Mouse (Mus musculus) lung, adult 2 months (tissue): ENCODE results near the gene March1. TPM values are rescaled to one million over a fixed set of nuclear protein-coding genes. Genes with fewer than 3 reads are reported as not detected.

Experiments used
- DNase-seq: peaks from one replicate; pipeline ENCODE4 v3.0.0; 2022
- H3K4me1 ChIP-seq: fragments of 200-500 bp; 2 replicates; pipeline ENCODE4 v1.6.1; 2011; ENCODE audit warnings: low read length; ENCODE audit not compliant: control insufficient read depth, insufficient read depth
- H3K4me3 ChIP-seq: fragments of 200-500 bp; replicated peaks from 2 replicates; pipeline ENCODE3; 2011; ENCODE audit warnings: low read depth, mild to moderate bottlenecking, control low read depth, low read length; ENCODE audit errors: extremely low read depth
- CTCF ChIP-seq: fragments of 200-500 bp; IDR thresholded peaks from 2 replicates; pipeline ENCODE4 v1.5.1; 2011; ENCODE audit warnings: mild to moderate bottlenecking, low read length, control low read depth; ENCODE audit not compliant: insufficient read depth
- POLR2A ChIP-seq: fragments of 200-500 bp; IDR thresholded peaks from 2 replicates; pipeline ENCODE4 v1.6.1; 2011; ENCODE audit warnings: low read depth, mild to moderate bottlenecking, control low read depth, low read length, borderline replicate concordance; ENCODE audit errors: extremely low read depth
- WGBS: fragments of 180-500 bp; shearing (Covaris S2); methylation state at CpG from one replicate; pipeline ENCODE4 v1.1.7; 2018; 5-methylcytosine and 5-hydroxymethylcytosine counted together
- polyA plus RNA-seq: library from polyadenylated mRNA; depleted of rRNA; stranded (reverse); fragments of >200 nt; gene quantifications from 2 replicates; pipeline ENCODE4 v1.2.3, GENCODE M21; 2012

The March1 gene
- polyA plus RNA-seq, 1 experiment, result 3.0 TPM

GRCm38 (mm10) chr8:65665786-65666185, 48.1 kb downstream of the March1 start:
- no peak for DNase-seq
- 66% methylated on average over 2 of the region's 2 CpGs for WGBS
- TF ChIP-seq CTCF (no peak), POLR2A (no peak)
- H3K4me1 ChIP-seq, result no peaks in the 10 kb centered on the region
- H3K4me3 ChIP-seq, result no peak overlapping the region

DNA sequence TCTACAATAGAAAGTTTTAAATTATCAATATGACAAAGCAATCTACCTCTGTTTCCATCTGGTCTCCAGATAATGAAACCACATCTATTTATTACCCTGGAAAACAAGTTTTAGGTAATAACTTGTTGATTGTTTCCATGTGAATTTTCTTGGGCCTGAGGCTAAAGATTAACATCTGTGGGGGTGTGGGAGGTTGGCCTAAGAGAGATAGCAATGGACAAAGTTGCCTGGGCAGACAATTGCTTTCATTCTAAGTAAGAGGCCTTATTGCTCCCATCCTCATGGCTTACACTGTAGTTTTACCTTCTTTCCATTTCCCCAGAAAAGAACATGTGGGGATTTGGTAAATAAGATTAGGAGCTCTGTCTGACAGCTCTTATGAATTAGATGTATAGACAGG, 125.4 kb downstream of the March1 start:
- H3K4me1 ChIP-seq, result no peaks in the 10 kb centered on the region
- TF ChIP-seq POLR2A (no peak), CTCF (no peak)
- H3K4me3 ChIP-seq, result no peak overlapping the region
- no peak for DNase-seq

DNA sequence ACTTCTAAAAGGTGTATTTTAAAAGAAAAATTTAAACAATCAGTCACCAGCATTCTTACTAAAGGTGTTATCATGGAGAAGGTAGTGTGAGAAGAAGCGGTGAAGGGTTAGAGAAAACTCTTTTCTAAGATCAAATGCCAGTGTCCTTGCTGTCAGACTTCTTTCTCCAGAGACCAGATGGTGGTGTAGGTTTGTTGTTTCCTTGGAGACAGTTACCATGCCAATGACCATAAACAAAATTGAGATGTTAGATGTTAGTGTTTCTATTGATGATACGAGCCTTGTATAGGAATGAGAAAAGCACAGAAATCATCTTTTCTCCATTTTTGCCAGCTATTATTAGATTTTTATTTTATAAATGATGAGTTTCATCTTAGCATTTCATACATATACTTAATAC, 158.1 kb downstream of the March1 start:
- WGBS, result 64% methylated on average over 2 of the region's 2 CpGs
- Histone ChIP-seq H3K4me1 (no peaks in the 10 kb centered on the region), H3K4me3 (no peak overlapping the region)
- no peak for TF ChIP-seq POLR2A
- TF ChIP-seq CTCF, result no peak
- no peak for DNase-seq

DNA sequence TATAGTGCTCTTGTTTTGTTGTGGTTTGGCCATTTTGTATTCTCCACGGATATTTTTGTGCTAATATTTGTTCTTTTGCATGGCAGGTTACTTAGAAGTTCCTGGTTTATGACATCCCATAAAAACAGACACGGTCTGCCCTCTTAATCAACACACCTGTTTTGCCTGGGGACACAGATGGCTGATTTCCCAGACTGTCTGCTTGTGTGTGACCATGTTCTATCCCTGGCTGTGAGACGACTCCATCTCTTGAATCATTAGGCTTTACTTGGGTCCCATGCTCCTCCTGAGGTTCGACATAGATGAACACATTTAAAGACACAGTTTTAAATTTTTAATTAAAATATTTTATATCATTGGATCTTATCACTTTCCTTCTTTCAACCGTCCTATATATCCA, 163.5 kb downstream of the March1 start:
- no peak for DNase-seq
- TF ChIP-seq POLR2A (no peak), CTCF (no peak)
- Histone ChIP-seq H3K4me3 (no peak overlapping the region), H3K4me1 (no peaks in the 10 kb centered on the region)
- WGBS, result 62% methylated on average over 5 of the region's 5 CpGs

GRCm38 (mm10) chr8:65812971-65813370, 195.3 kb downstream of the March1 start:
- no peak for DNase-seq
- Histone ChIP-seq H3K4me1 (no peaks in the 10 kb centered on the region), H3K4me3 (no peak overlapping the region)
- no peak for TF ChIP-seq POLR2A
- no peak for TF ChIP-seq CTCF
- WGBS, result 77% methylated on average over 2 of the region's 2 CpGs

GRCm38 (mm10) chr8:65922294-65923019, 304.8 kb downstream of the March1 start:
- TF ChIP-seq CTCF (no peak), POLR2A (no peak)
- no peak for DNase-seq
- Histone ChIP-seq H3K4me1 (no peaks in the 10 kb centered on the region), H3K4me3 (no peak overlapping the region)
- 57% methylated on average over 3 of the region's 3 CpGs for WGBS

DNA sequence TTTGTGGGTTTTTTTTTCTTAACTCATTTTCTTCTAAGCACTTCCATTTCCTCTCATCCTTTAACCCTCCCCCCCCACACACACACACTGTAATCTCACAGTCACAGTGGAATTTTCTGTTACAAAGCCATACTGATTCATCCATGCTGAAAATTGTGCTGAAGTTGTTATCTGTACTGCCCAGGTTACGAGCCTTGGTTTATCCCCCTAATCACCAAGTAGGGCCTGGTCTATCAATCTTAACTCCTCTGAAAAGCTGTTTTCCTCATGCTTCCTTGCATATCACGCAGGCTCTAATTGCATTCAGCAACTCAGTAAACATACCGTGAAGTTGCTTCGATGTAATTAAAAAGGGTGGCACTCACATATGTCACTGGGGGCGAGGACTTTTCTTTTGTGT, 339.2 kb downstream of the March1 start:
- H3K4me3 ChIP-seq, result no peak overlapping the region
- TF ChIP-seq CTCF, result no peak
- no peak for TF ChIP-seq POLR2A
- H3K4me1 ChIP-seq, result no peaks in the 10 kb centered on the region
- no peak for DNase-seq
- WGBS, result 30% methylated on average over 5 of the region's 5 CpGs

- no peak for TF ChIP-seq CTCF
- no peak for TF ChIP-seq POLR2A
Observed at GRCm38 (mm10) chr8:65957492-65957891, 339.8 kb downstream of the March1 start.

DNA sequence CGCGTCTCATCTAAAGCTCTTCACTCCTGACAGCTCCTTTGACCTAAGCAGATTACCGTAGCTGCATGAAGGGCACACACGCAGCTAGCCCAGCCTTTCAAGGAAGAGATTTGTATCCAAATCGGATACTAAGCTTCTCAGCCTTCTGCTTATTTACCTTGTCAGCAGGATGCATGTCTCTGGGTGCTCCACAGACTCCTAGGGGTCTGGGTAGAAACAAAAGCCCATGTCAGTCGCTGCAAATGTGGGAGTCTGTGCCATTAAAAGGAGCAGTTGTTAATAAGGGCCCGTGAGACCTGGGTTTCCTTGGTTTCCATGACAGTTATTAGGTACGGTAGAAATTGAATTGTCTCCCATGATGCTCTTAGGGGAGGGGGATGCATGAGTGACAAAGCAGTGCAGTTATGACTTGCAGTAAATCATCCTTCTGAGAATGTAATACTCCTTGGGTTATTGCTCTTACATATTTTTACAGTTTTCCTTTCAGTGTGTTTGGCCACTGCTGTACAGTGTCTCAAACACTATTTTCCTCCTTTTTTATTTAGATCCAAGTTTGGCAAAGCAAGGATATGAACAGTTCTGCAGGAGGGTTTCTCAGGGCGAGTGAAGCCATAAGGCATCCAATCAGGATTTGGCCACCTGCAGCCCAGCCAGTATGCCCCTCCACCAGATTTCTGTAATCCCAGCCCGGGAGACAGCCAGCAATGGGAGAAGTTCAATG, 349.0 kb downstream of the March1 start:
- H3K4me1 ChIP-seq, result no peaks in the 10 kb centered on the region
- no peak for TF ChIP-seq CTCF
- no peak for TF ChIP-seq POLR2A
- no peak overlapping the region for H3K4me3 ChIP-seq
- 14% methylated on average over 10 of the region's 10 CpGs for WGBS
- DNase-seq, result no peak

More at GRCm38 (mm10) chr8:65957492-65957891, 339.8 kb downstream of the March1 start:
- no peak for DNase-seq
- Histone ChIP-seq H3K4me1 (no peaks in the 10 kb centered on the region), H3K4me3 (no peak overlapping the region)

DNA sequence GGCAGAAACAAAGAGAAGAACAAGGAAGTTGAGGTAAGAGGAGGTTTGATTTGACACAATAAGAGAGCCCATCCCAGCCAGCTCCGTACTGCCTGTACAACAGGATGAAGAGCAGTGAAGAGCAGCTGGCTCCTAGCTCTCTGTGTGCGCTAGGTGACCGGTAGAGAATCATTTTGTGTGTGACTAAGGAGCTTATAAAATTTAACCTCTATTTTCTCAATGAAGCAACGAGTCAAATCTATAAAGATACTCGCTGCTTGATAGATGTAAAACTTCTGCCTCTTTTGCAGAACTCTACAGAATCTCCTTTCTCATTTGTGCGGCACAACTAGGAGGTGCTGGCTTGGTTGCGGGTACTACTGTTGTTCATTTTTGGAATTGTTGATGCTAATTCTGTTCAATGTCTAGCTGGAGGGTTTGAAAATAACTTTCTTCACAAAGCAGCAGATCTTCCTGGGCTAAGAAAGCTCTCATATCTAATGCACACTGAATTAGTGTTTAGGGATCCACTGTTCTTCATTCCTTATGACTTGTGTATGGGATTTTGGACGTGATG, 349.6 kb downstream of the March1 start:
- no peak for DNase-seq
- Histone ChIP-seq H3K4me1 (no peaks in the 10 kb centered on the region), H3K4me3 (no peak overlapping the region)
- 69% methylated on average over 8 of the region's 8 CpGs for WGBS
- TF ChIP-seq POLR2A, result no peak
- no peak for TF ChIP-seq CTCF
